In the genomic region with DNA sequence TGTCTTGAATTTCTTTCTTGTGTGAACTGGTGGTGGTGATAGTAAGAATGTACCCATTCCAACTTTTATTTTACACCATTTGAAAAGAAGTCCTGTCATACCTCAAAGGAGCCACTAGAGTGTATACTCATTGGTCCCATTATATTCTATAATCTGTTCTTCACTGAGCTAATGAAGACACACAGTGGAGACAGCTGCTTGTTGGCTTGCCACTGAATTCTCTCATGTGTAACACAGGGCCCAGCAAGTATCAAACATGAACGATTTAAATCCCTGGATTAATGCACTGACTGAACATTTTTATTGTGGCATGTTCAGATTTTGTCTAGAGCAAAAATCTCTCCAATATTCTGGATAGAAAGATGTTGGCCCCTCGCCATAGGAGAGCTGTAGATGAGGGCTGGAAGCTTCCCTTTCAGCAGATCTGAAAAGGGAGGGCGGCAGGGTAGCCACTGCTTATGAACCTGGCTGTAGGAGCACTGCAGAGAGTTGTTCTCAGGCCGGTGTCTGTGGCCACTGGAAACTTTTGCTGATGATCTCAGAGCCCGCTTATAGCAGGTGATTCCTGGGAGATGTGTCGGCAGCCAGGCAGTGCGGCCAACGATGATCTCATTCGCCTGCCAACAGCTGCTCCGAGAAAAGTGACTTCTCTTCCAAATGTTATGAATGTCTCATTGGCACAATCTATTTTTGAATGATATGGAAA, we compare ENCODE assay signal across 8 mouse cellular contexts.
DNase-seq lines count a peak whose midpoint lies in the region; ATAC-seq and TF ChIP-seq lines count a peak whose summit lies in the region.

No protein-coding gene starts in this region.

- H3K4me2 ChIP-seq in lung, embryonic 14.5 days: no peak overlapping the region
- no peak overlapping the region for H3K4me2 ChIP-seq in neural tube, embryonic 15.5 days

- H3K36me3 ChIP-seq in lung, embryonic 14.5 days (ENCODE audit: insufficient read depth): no peaks in the 10 kb centered on the region
- no peaks in the 10 kb centered on the region for H3K36me3 ChIP-seq in neural tube, embryonic 15.5 days
- no peaks in the 10 kb centered on the region for H3K36me3 ChIP-seq in kidney, adult 2 months (ENCODE audit: control insufficient read depth, insufficient read depth, low read length)

- no peak overlapping the region for H3K4me3 ChIP-seq in lung, embryonic 14.5 days (ENCODE audit: low read depth, low read length)
- H3K4me3 ChIP-seq in neural tube, embryonic 15.5 days (replicated peaks): no peak overlapping the region
- no peak overlapping the region for H3K4me3 ChIP-seq in kidney, adult 2 months (ENCODE audit: insufficient read depth, low read depth, low read length)

- H3K4me1 ChIP-seq in lung, embryonic 14.5 days (ENCODE audit: insufficient read depth): no peaks in the 10 kb centered on the region
- H3K4me1 ChIP-seq in neural tube, embryonic 15.5 days: no peaks in the 10 kb centered on the region
- H3K4me1 ChIP-seq in kidney, adult 2 months (ENCODE audit: control insufficient read depth, insufficient read depth, low read length): no peaks in the 10 kb centered on the region

- TF ChIP-seq CTCF in lung, embryonic 14.5 days (IDR thresholded peaks at IDR 0.05; ENCODE audit: low read depth): no peak
- TF ChIP-seq CTCF in kidney, adult 2 months (conservative IDR thresholded peaks at IDR 0.05; ENCODE audit: insufficient read depth, insufficient read length, low read depth, low read length): no peak

- no peaks in the 10 kb centered on the region for H3K9me3 ChIP-seq in lung, embryonic 14.5 days (ENCODE audit: low read depth, low read length)
- no peaks in the 10 kb centered on the region for H3K9me3 ChIP-seq in neural tube, embryonic 15.5 days (replicated peaks)

- intact Hi-C loops in gastrocnemius, postnatal 14 days (cut with DNase I; ENCODE audit: low total_unique reads): no loop called here

- no peak for TF ChIP-seq POLR2A in kidney, adult 2 months (IDR thresholded peaks at IDR 0.05; ENCODE audit: low read depth, low read length)

- peak; percentile 17 for DNase-seq in lung, embryonic 14.5 days
- DNase-seq in lung, postnatal 36 days: no peak
- peak; percentile 49 for DNase-seq in adrenal gland, postnatal 14 days
- peak; percentile 70 for DNase-seq in gastrocnemius, postnatal 14 days
- DNase-seq in layer of hippocampus, postnatal 14 days (ENCODE audit: low spot score in 2 of 2): peak; percentile 24 to 55
- DNase-seq in kidney, adult 2 months: no peak

- 62% methylated on average over 10 of the region's 10 CpGs for WGBS in lung, embryonic 14.5 days
- 76% methylated on average over 10 of the region's 10 CpGs for WGBS in neural tube, embryonic 15.5 days
- WGBS in kidney, adult 2 months: 82% methylated on average over 10 of the region's 10 CpGs

- H3K27ac ChIP-seq in lung, embryonic 14.5 days (ENCODE audit: low read depth): no peak overlapping the region
- H3K27ac ChIP-seq in neural tube, embryonic 15.5 days (replicated peaks): no peak overlapping the region
- H3K27ac ChIP-seq in kidney, adult 2 months (ENCODE audit: insufficient read depth, low read depth, low read length): no peak overlapping the region

- H3K27me3 ChIP-seq in lung, embryonic 14.5 days (ENCODE audit: insufficient read depth, low read length): no peaks in the 10 kb centered on the region
- no peaks in the 10 kb centered on the region for H3K27me3 ChIP-seq in neural tube, embryonic 15.5 days (replicated peaks)
- H3K27me3 ChIP-seq in kidney, adult 2 months (replicated peaks; ENCODE audit: control insufficient read depth, insufficient read depth, low read length): no peaks in the 10 kb centered on the region

- no peak for ATAC-seq in lung, embryonic 14.5 days (ENCODE audit: insufficient read depth)
- no peak for ATAC-seq in neural tube, embryonic 15.5 days (ENCODE audit: low FRiP score)
- ATAC-seq in activated CD4-positive, CD25-positive, alpha-beta regulatory T cell, adult 4 months: no peak

- no peak overlapping the region for H3K9ac ChIP-seq in lung, embryonic 14.5 days
- no peak overlapping the region for H3K9ac ChIP-seq in neural tube, embryonic 15.5 days (replicated peaks)

Comparison
In these comparisons a context has a peak if more than half of its experiments do, and no peak if none do; other contexts are left out.
1. DNase-seq: peak in lung, embryonic 14.5 days (single experiment), adrenal gland, postnatal 14 days (single experiment), gastrocnemius, postnatal 14 days (single experiment) and layer of hippocampus, postnatal 14 days (2 of 2); none in lung, postnatal 36 days (single experiment) and kidney, adult 2 months (single experiment).